Mouse (Mus musculus): ENCODE data around the gene Cxcl16.
A peak's percentile ranks its signal among the peaks of the same experiment; 100 is the strongest.

Gene Cxcl16

DNA sequence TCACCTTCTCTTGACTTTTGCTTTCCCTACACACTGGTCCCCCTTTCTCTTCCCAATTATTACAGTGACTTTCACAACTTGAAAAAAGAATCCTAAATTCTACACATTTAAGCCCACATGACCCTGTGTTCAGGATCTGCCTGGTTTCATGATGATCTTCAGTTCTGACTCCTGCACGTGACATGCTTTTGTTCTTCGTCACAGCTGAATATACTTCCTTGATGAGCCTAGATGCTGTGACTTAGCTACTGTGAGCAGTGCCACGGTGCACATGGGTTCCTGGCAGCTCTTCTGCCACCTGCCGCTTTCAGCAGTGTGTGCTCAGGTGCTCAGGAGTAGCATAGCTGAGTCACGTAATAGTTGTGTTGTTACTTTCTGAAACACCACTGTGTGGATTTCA is 47.2 kb downstream of the Cxcl16 start:
- DNase-seq (ENCODE audit: low spot score in 2 of 2) = no peak

DNA sequence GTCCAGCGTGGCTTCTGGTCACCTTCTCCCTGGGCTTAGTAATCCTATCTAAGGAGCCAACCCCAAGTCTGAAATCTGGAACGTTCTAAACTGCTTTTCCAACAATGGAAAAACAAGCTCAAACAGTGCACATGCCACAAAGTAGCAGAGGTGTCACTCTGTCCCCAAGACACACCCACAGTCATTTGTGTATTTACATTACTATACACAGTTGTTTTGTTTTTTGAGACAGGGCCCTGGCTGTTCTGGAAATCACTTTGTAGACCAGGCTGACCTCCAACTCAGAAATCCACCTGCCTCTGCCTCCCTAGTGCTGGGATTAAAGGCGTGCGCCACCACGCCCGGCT is 49.5 kb downstream of the Cxcl16 start:
- no peak for DNase-seq (ENCODE audit: low spot score in 2 of 2)

DNA sequence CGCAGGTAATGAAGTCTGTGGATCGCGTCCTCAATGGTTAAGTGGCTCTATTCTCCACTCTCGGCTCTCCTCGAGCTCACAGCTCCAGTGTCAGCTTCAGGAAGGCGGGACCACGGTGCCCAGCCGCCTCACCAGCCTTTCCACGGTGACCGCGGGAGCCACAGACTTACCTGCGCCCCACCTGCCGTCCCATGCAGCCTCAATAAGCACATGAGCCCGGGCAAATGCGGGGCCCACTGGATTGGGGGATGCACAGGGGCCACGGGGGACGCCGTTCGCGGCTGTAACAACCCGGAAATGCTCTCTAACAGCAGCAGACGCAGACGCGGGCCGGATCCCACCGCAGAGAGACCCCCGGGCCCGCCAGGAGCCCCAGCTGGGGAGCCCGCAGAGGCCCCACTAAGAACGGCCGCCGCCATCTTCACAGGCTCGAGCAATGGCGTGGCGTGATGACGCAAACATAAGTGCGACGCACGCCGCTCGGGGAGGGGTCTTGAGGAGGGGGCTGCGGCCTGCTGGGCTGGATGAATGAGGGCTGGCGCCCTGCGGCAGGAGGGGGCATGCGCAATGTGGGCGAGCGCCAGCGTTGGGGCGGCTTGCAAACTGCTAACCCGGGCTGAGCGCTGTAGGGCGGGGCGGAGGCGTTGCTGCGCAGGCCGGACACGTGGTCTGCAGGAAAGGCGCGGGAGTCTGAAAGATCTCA is 50.0 kb downstream of the Cxcl16 start, which contains the start of gene Pelp1:
Gene Pelp1 (minus strand): TSS at position 438 of the 703 bp plus-strand sequence.
- DNase-seq (ENCODE audit: low spot score in 2 of 2) = peak; percentile 80 to 89
